Comparison of ENCODE assay signal across 13 mouse cellular contexts in the genomic region with DNA sequence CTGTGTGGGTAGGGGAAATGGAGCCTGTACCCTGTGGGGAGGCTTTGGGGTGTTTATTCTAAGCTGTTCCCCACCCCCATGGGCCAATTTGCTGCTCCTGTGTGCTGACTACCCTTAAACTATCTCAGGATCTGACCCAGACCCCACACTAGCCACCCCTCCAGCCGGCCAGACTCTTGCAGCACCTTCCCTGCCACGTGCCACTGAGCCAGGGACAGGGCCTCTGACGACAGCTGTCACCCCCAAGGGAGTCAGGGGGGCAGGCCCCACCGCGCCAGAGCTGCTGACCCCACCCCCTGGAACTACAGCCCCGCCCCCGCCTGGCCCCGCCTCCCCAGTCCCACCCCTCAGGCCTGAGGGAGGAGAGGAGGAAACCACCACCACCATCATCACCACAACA. TPM values are rescaled to one million over a fixed set of nuclear protein-coding genes. Genes with fewer than 3 reads are reported as not detected.
DNase-seq lines count a peak whose midpoint lies in the region; ATAC-seq lines count a peak whose summit lies in the region.
"Had no signal": no experiment of that assay in that cellular context is flagged by ENCODE, and none has a peak within 500 bp of the region (broad histone marks: within the 10 kb centered on the region; RNA-seq: fewer than 3 reads in every experiment).

No protein-coding gene starts in this region.

- peak overlapping the region; percentile 53; the same call in 1 of the 2 replicates for H3K4me2 ChIP-seq in midbrain, embryonic 11.5 days

- H3K27me3 ChIP-seq in midbrain, embryonic 11.5 days (ENCODE audit: control insufficient read depth, insufficient read depth, low read length): peaks cover 22% of the 10 kb centered on the region

- H3K9ac ChIP-seq in midbrain, embryonic 11.5 days (ENCODE audit: low read length): no peak overlapping the region

- H3K36me3 ChIP-seq in midbrain, embryonic 11.5 days (ENCODE audit: control insufficient read depth, insufficient read depth, low read length): no peaks in the 10 kb centered on the region

- H3K27ac ChIP-seq in midbrain, embryonic 11.5 days (ENCODE audit: low read depth, low read length): no peak overlapping the region
- H3K27ac ChIP-seq: stomach, postnatal 0 days had no signal

- H3K9me3 ChIP-seq in midbrain, embryonic 11.5 days (ENCODE audit: control insufficient read depth, low read length): no peaks in the 10 kb centered on the region

- H3K4me1 ChIP-seq in midbrain, embryonic 11.5 days (ENCODE audit: control insufficient read depth, insufficient read depth, low read length): peaks cover 6% of the 10 kb centered on the region

- DNase-seq in cerebellum, adult 11-12 months: peak; percentile 65
- DNase-seq in cerebellum, postnatal 4 days (ENCODE audit: low spot score in 2 of 2): no peak
- DNase-seq in thymus, postnatal 4 days: peak; percentile 46
- DNase-seq in thymus, postnatal 25 days: no peak
- DNase-seq in midbrain, embryonic 11.5 days (ENCODE audit: low spot score, missing footprints): no peak
- peak; percentile 34 for DNase-seq in retina, postnatal 1 day
- no peak for DNase-seq in adrenal gland, adult 2 months
- DNase-seq in kidney, postnatal 10 days: no peak
- DNase-seq: heart, postnatal 4 days; lung, postnatal 36 days; right cerebral cortex, postnatal 4 days had no signal

- H3K4me3 ChIP-seq in midbrain, embryonic 11.5 days (ENCODE audit: low read depth, low read length): no peak overlapping the region

- ATAC-seq in midbrain, embryonic 11.5 days (ENCODE audit: low FRiP score): no peak

- WGBS in midbrain, embryonic 11.5 days: 2% methylated on average over 8 of the region's 8 CpGs

RNA-seq across cellular contexts. Expression of a gene that starts 2.3 kb away (rescaled TPM):
- 7.8 and 9.9 TPM in 2 replicates for polyA plus RNA-seq in midbrain, embryonic 11.5 days (2014; fragmentation: Nextera tagmentation; extraction: Ambion mirVana)
- total RNA-seq in adrenal gland, adult 2 months (2021): 100 to 1,000 TPM in 1 of 2 experiments, 10 to 100 TPM in 1; 87.4 to 126 TPM
- 33.4 and 42.4 TPM in 2 replicates for polyA plus RNA-seq in adrenal gland, adult 2 months (2012; rRNA removed)

RNA-seq across cellular contexts. Expression of a gene that starts 3.3 kb away (rescaled TPM):
- polyA plus RNA-seq in midbrain, embryonic 11.5 days (2014; fragmentation: Nextera tagmentation; extraction: Ambion mirVana): 1.2 and 1.5 TPM in 2 replicates
- total RNA-seq in adrenal gland, adult 2 months (2021): 1 to 10 TPM in 1 of 2 experiments, under 1 TPM in 1; 0.66 to 2.2 TPM
- polyA plus RNA-seq in adrenal gland, adult 2 months (2012; rRNA removed): 2.0 and 2.5 TPM in 2 replicates
- total RNA-seq: liver, adult 2 months had no signal
- polyA plus RNA-seq: liver, adult 2 months had no signal

RNA-seq across cellular contexts. Expression of a gene that starts 23.1 kb away (rescaled TPM):
- polyA plus RNA-seq in midbrain, embryonic 11.5 days (2014; fragmentation: Nextera tagmentation; extraction: Ambion mirVana): 66.4 and 67.4 TPM in 2 replicates
- 100 to 1,000 TPM; 102 to 107 TPM for total RNA-seq in adrenal gland, adult 2 months (2021)
- 239 and 259 TPM in 2 replicates for polyA plus RNA-seq in adrenal gland, adult 2 months (2012; rRNA removed)

RNA-seq across cellular contexts. Expression of a gene that starts 23.3 kb away (rescaled TPM):
- polyA plus RNA-seq in midbrain, embryonic 11.5 days (2014; fragmentation: Nextera tagmentation; extraction: Ambion mirVana): 1.3 and 1.4 TPM in 2 replicates
- total RNA-seq in adrenal gland, adult 2 months (2021): 1 to 10 TPM; 1.6 TPM
- 0.43 and 1.4 TPM in 2 replicates for polyA plus RNA-seq in adrenal gland, adult 2 months (2012; rRNA removed)

RNA-seq across cellular contexts. Expression of a gene that starts 24.0 kb away (rescaled TPM):
- polyA plus RNA-seq in midbrain, embryonic 11.5 days (2014; fragmentation: Nextera tagmentation; extraction: Ambion mirVana): 26.5 and 26.8 TPM in 2 replicates
- 10 to 100 TPM; 25.9 to 26.8 TPM for total RNA-seq in adrenal gland, adult 2 months (2021)
- polyA plus RNA-seq in adrenal gland, adult 2 months (2012; rRNA removed): 52.0 and 52.9 TPM in 2 replicates

Comparison
In these comparisons a context has a peak if more than half of its experiments do, and no peak if none do; other contexts are left out.
1. DNase-seq: peak in cerebellum, adult 11-12 months (single experiment), thymus, postnatal 4 days (single experiment) and retina, postnatal 1 day (single experiment); none in cerebellum, postnatal 4 days (0 of 2), thymus, postnatal 25 days (single experiment), midbrain, embryonic 11.5 days (single experiment), adrenal gland, adult 2 months (single experiment) and kidney, postnatal 10 days (single experiment).